Mouse (Mus musculus): ENCODE results near the gene Enpp5.

Gene Enpp5

GRCm38 (mm10) chr17:44090916-44091315 is 12.3 kb downstream of the Enpp5 start:
- DNase-seq (ENCODE audit: extremely low read depth, low read depth, low spot score), result no peak

GRCm38 (mm10) chr17:44091512-44091911 is 12.9 kb downstream of the Enpp5 start:
- no peak for DNase-seq (ENCODE audit: extremely low read depth, low read depth, low spot score)

- no peak for DNase-seq (ENCODE audit: extremely low read depth, low read depth, low spot score)
Observed at GRCm38 (mm10) chr17:44100486-44100885, 21.9 kb downstream of the Enpp5 start.

GRCm38 (mm10) chr17:44100906-44101305 is 22.3 kb downstream of the Enpp5 start:
- no peak for DNase-seq (ENCODE audit: extremely low read depth, low read depth, low spot score)

GRCm38 (mm10) chr17:44101961-44102360 is 23.3 kb downstream of the Enpp5 start:
- DNase-seq (ENCODE audit: extremely low read depth, low read depth, low spot score), result no peak

- no peak for DNase-seq (ENCODE audit: extremely low read depth, low read depth, low spot score)
Observed at GRCm38 (mm10) chr17:44105287-44106138, 26.9 kb downstream of the Enpp5 start, which contains the start of gene Enpp4. Enpp4 (minus strand) TSS chr17:44105809.

- no peak for DNase-seq (ENCODE audit: extremely low read depth, low read depth, low spot score)
Observed at GRCm38 (mm10) chr17:44108331-44108730, 29.7 kb downstream of the Enpp5 start.

GRCm38 (mm10) chr17:44116584-44116983 is 38.0 kb downstream of the Enpp5 start:
- DNase-seq (ENCODE audit: extremely low read depth, low read depth, low spot score), result no peak

GRCm38 (mm10) chr17:44117721-44118120 is 39.1 kb downstream of the Enpp5 start:
- DNase-seq (ENCODE audit: extremely low read depth, low read depth, low spot score), result no peak

GRCm38 (mm10) chr17:44118231-44118630 is 39.6 kb downstream of the Enpp5 start:
- no peak for DNase-seq (ENCODE audit: extremely low read depth, low read depth, low spot score)

GRCm38 (mm10) chr17:44121366-44122100 is 42.9 kb downstream of the Enpp5 start:
- peak; percentile 37 for DNase-seq (ENCODE audit: extremely low read depth, low read depth, low spot score)

- no peak for DNase-seq (ENCODE audit: extremely low read depth, low read depth, low spot score)
Observed at GRCm38 (mm10) chr17:44129092-44129750, 50.6 kb downstream of the Enpp5 start.

GRCm38 (mm10) chr17:44130429-44130828 is 51.8 kb downstream of the Enpp5 start:
- DNase-seq (ENCODE audit: extremely low read depth, low read depth, low spot score), result no peak

- no peak for DNase-seq (ENCODE audit: extremely low read depth, low read depth, low spot score)
Observed at GRCm38 (mm10) chr17:44134106-44134505, 55.5 kb downstream of the Enpp5 start.

- no peak for DNase-seq (ENCODE audit: extremely low read depth, low read depth, low spot score)
Observed at GRCm38 (mm10) chr17:44134545-44134944, 55.9 kb downstream of the Enpp5 start.

GRCm38 (mm10) chr17:44136018-44136417 is 57.4 kb downstream of the Enpp5 start:
- no peak for DNase-seq (ENCODE audit: extremely low read depth, low read depth, low spot score)

Data from fat pad, adult 2 months (tissue).